Mouse (Mus musculus) lung, adult 18-20 months (tissue): ENCODE data around the gene Six4.
"Not testable (repeated sequence)": the region's sequence is repeated elsewhere in the genome, so short reads cannot be mapped to it uniquely, and the experiment has no call there.

Source experiments
- DNase-seq, 2 experiments: peaks; one replicate each; pipeline ENCODE4 v3.0.0; 2022; ENCODE audit warnings: mixed read lengths in 2 of 2

The Six4 gene

DNA sequence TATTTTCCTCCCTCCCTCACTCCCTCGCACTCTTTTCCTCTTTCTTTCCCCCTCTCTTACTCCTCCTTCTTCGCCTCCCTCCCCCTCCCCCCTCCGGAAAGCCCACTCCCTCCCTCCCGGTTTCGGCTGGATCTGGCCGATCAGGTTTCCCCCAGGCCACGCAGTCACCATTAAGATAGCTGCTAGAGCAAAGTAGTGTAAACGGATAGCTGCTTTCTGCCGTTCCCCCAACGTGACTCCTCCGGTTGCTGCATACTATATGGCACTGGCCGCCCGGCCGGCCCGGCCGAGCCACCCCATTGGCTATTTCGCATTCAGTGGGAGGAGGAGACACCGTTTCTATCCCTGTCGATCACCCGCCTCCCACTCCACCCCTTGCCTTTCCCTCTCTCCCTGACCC, at the start of gene Six4:
Gene Six4 (minus strand): TSS at position 261 of the 400 bp plus-strand sequence.
- peak; percentile 81 to 88 for DNase-seq

DNA sequence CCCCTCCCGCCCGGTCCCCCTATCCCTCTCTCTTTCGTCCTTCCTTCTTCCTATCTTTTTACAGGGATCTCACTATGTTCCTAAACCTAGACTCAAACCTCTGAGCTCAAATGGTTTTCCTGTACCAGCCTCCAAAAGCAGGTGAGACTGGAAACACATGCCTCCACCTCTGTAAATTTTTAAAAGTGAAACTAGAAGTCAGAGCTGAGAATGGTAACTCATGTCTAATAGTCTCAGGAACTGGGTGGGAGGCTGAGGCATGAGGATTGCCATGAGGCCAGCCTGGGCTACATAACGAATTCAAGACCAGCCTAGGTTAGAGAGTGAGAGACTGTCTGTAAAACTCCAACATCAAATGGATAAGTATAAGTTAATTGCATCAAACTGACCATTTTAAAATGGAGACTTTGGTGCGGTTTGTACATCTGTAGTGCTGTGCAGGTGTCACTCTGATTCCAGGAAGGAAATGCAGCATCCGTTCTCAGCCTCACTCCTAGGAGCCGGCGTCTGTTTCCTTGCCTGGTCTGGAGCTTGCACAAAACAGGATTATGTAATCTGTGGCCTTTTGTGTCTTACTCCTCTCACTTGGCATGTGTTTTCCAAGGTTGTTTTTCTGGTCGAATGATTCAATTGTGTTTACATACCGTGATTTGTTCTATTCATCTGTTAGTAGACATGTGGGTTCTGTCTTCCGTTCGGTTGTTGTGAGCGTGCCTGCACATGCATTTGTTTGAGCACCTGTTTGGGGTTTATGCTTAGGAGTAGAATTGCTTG, 49.3 kb upstream of the Six4 start:
- peak; percentile 13 to 61 for DNase-seq

DNA sequence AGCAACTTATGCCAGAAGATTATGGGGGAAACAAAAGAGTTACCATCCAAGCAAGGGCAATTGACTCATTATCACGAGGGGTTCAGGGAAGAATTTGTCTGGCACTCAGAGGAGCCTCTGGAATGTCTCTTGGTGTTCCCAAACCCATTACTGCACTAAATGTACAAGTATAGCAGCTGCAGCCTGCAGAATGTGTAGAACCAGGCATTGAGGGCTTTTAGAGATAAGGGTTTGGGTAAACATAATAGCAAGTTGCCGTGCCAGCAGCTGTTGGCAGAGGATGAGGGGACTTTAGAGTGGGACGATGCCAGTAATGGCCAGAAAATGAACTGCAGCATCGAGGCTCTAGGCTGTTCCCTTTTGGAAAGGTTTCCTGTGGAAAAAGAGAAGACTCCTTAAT, 47.1 kb upstream of the Six4 start:
- peak; percentile 57 to 73 for DNase-seq

DNA sequence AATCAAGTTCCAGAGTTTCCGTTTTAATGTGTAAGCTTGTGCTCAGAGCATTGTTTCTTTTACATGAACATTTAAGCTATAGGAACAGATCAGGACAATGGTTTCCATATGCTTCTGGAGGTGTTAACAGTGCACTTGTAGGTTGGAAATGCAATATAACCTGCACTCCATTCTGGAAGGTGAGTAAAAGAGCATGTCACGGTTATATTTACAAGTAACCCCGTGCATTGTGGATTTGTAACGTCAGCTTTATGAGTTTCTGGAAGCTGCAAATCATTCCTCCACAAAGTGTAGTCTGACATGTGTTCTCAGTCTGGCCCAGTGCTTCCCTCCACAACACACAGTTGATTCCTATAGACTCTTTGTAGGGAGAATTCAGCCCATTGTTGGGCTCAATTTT, 40.9 kb upstream of the Six4 start:
- no peak for DNase-seq

DNA sequence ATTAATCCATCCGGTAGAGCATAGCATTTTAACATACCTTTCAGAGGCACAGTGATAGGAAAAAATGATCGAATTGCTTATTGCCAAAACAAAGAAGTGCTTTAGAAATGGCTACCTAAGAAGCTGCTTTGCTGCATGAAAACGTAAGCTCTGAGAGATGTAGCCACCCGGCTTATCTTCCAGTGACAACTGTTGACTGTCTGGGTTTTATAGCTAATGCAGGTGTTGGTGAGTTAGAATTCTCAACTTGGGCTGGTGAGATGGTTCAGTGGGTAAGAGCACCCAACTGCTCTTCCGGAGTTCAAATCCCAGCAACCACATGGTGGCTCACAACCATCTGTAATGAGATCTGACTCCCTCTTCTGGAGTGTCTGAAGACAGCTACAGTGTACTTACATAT, 37.8 kb upstream of the Six4 start:
- not testable (repeated sequence) for DNase-seq

DNA sequence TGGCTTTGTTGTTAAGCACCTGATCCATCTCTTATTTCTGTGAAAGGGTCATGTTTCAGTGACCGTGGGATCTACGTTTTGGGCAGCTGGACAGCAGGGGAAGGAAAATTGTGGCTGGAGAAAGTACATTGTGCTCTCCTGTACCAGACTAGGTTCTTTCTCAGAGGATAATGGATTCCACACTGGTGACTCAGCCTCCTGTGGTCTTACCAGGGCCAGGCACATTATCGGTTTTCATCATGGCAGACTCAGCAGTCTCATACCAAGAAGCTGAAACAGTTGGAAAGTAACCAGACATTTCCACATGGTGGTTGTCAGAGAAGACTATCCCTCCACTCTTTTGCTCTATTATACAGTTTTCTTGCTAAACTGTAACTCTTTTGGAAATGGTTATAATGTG, 34.0 kb upstream of the Six4 start:
- DNase-seq = peak in 1 of 2 experiments; percentile 39

DNA sequence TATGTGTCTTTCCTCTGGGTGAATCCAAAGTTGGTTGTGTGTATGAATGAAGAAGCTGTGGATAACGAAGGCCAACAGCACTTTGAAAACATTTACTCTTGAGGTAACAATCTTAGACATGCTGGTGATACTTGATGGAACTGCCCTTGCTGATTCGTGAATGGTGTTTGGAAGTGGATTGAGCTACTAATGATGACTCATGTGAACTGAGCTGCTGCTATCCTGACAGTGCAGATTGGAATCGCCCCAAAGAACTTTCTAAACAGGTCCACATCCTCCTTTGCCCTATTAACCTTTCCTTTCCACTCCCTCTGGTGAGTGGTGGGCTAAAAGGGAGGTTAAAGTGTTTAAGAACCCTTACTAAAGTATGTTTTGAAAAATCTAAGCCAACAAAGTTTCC, 27.5 kb upstream of the Six4 start:
- no peak for DNase-seq

DNA sequence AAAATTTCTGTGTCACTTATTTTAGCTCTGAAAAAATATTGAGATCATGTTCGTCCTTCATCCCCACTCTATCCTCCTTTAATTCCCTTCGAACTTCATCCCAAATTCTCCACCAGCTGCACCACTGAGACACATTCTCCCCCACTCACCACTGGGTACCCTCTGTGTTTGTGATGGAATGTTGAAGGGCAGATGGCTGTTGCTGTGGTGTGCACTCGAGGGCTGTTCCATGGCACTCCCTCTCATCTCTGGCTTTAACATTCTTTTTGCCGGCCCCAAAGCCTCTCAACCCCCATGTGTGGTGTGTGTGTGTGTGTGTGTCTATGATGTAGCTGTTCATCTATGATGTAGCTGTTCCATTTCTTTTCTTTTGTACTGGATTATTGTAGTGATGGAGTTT, 12.0 kb upstream of the Six4 start:
- no peak for DNase-seq

DNA sequence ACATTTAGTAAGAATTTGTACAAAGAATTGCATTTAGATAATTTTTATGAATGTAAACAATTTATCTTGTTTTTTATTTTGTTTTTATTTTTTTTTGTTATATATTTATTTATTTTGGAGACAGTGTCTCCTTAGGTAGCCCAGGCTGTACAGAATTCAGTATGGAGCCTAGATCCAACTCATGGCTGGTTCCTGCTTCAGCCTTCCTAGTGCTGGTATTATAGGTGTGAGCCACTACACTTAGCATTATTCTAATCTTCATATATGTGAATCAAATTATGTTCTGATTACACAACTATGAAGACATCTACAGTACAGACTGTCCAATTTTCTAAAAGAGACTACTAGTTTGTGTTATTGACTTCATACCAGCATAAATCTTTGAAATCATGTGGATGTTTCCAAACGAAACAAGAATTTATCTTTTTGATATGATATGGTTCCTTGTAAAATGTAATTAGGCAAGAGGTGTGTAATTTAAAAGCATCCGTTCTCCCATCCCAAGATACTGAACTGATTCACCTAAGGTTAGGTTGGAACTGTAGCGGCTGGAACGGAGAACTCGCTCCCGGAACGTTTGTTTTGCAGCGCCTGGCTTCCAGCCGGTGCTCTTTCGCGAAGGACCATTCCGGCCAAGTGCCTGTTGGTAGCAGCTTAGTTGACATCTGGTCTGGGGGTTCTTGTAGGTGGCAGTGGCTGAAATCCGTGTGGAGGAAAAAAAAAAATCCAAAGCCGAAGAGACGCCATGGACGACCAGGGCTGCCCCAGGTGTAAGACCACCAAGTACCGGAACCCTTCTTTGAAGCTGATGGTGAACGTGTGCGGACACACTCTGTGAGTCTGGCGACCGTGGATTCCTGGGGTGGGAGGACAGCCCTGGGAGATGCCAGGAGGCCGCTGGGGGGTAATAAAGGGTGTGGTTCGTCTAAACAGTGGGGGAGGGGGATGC, 10.1 kb upstream of the Six4 start, which contains the start of gene Mnat1:
Gene Mnat1 (plus strand): TSS at position 625 of the 949 bp plus-strand sequence.
- DNase-seq = peak; percentile 77 to 80

DNA sequence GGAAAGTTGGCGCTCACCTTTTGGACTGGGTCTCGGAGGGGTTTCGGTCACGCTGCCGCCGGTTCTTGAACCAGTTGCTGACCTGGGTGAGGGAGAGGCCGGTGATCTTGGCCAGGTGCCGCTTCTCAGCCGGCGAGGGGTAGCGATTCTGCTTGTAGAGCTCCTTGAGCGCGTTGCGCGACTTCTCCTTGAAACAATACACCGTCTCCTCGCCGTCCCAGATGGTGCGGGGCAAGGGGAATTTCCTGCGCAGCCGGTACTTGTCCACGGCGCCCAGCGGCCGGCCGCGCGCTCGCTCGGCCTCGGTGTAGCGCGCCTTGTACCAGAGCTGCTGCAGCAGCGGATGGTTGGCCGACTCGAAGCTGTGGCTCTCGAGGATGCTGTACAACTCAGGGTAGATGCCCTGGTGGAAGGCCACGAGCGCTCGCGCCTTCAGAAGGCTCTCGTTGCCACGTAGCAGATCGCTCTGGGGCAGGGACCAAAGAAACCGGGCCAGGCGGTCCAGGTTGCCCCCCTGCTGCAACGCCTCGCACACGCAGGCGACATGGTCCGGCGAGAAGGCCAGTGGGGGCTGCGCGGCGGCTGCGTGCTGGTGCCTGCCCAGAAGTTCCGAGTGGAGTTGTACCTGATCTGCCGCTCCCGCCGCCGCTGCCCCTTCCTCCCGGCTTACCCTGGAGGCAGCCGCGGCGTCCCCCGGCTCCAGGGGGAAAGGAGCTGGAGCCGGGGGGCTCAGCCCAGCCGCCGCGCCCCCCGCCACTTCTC, 749 bp downstream of the Six4 start:
- peak; percentile 43 to 56 for DNase-seq

DNA sequence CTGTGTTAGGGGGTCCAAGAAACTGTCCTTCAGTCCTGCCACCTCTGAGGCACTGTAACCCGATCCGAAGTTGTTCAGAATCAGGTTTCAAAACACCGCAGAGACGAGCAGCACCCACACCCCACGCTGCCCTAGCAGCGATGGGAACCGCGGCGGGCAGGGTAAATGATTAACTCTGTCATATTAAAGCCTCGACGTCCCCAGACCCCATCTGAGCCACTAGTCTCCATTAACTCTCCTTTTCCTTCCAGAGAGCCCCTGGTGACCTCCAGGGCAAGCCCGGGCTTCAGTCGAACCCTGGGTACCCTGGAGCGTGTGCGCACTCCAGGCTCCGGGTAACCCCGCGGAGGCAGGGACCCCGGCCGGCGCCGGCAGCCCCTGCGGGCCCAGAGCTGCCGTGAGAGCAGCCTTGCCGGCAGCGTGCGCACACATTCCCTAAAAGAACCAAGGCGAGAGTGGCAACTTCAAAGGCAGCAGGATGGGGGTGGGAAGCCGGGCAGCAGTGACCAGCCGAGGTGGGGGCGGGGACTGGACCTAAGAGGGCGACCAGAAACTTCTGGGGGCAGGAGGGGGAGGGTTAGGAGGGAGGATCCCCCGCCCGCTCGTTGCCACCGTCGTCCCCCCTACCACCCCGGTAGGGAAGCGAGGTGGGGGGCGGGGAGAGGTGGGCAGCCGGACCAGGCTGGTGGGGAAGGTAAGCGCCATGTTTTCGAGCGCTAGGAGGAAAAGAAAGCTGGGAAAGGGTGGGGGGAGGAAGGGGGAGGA, 1.5 kb downstream of the Six4 start:
- peak; percentile 28 to 42 for DNase-seq

DNA sequence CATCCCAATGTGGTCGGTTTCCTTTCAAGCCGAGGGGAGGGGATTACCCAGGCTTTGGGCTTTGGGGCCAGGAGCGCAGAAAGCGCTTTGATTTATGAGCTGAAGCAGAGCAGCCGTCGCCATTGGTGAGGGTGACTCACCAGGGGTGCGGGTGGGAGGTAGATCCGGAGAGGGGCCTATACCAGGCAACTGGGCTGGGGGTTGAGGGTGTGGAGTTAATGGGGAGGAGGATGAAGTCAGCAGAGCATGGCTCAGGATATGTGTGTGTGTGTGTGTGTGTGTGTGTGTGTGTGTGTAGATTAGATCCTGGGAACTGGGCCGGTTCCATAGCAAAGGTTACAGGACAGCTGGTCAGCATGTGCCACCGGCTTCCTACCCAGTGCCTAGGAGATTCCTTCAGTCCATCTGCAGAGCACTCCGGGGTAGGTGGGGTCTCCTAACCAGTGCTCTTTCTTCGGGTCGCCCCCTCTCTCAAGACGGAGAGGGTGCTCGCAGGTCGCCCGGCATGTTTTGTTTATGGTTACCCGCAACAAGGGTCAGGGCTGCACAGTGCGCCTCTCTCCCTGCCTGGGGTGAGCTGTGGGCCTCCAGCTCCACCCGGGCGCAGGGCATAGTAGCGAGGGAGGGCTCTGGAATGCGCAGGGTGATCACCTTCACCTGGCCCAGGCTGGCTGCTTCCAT, 2.7 kb downstream of the Six4 start:
- DNase-seq = peak; percentile 36 to 50

DNA sequence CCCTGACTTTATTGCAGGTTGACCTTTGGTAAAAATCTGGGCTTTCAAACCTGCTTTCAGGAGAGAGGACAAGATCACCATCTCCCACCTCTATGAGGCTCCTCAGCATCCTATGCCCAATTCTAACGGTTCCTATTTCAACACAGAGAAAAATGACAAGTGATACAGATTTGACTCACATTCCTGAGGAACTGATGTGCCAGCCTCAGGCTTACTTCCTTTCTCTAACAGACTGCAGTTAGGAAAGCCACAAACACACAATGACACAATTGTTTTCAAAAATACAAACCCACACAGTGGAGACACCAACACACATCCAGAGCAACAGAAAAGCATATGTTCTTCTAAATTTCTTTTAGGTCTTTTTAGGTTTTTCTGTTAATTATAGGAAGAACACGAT, 5.4 kb downstream of the Six4 start:
- DNase-seq = no peak

DNA sequence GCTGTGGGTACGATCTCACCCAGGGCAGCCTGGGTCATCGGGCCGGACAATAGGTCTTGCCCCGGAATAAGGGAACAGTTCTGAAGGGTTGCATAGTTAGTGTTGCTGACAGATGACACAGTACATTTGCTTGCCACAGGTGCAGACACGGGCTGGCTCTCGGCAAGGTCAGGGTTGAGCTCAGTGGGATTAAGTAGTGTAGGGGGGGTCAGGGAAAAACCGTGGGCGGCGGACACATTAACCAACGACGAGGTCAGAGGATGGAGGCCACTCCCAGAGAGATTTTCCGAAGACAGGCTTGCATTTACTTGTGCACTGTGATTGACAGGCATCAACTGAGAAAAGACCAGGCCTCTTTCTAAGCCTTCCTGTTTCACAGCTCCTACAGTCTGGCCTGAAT, 9.5 kb downstream of the Six4 start:
- no peak for DNase-seq

DNA sequence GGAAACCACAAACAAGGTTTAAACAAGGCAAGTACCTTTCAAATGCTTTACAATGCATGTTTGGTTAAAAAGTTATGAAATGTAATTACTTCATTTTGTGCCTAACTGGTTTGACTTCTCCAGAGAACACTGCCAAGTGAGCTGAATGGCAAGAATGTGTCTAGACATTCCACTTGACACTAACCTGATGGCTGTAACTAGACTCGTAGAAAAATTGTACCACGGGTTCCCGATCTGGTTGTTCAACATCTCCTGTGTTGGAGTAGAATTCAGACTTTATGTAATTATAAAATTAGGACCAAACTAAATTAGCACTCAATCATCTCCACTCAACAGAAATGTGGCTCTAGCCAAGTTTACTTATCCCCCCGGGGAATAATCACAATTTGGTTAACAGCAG, 14.7 kb downstream of the Six4 start:
- peak; percentile 12 to 51 for DNase-seq

DNA sequence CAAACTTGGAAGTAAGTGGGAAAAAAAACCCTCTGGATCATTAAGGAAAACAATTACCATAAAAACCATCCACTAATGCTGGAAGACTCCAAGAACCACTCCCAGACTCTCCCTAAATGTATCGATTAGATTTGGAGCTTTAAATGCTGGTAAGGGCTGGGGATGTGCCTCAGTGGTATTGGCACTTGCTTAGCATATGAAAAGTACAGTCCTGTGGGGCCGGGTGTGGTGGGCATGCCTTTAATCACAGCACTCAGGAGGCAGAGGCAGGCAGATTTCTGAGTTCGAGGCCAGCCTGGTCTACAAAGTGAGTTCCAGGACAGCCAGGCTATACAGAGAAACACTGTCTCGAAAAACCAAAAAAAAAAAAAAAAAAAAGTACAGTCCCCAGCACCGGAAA, 17.1 kb downstream of the Six4 start:
- not testable (repeated sequence) for DNase-seq

DNA sequence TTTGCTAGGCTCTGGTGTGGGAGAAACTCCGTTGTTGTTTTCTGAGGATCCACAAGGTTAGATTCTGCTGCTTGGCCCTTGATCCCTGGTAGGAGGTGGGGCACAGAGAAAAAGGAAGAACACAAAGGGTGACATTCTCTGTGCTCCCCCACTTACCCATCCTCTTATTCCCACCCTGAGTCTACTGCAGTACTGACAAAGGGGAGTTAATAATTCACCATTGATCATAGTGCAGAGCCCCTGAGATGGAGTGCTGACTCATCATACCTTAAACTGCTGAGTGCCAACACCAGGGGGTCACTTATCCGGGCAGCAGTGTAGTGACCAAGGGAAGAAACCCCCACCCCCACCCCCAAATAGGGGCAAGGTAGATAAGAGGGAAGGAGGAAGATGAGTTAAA, 18.7 kb downstream of the Six4 start:
- no peak for DNase-seq

DNA sequence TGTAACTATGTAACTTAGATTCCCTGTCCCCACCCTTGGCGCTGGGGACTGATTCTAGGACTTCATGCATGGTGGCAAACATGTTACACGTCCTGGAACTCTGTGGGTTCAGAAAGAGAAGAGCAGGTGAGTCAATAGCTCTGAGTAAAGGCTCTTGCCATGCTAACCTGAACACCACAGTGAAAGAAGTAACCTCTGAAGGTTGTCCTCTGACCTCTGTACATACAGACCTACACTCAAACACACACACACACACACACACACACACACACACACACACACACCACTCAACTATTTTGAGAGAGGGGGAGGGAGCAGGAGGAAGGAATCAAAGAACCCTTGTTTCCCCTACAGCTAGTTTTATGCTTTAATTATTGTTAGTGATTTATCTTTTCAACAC, 19.1 kb downstream of the Six4 start:
- no peak for DNase-seq

DNA sequence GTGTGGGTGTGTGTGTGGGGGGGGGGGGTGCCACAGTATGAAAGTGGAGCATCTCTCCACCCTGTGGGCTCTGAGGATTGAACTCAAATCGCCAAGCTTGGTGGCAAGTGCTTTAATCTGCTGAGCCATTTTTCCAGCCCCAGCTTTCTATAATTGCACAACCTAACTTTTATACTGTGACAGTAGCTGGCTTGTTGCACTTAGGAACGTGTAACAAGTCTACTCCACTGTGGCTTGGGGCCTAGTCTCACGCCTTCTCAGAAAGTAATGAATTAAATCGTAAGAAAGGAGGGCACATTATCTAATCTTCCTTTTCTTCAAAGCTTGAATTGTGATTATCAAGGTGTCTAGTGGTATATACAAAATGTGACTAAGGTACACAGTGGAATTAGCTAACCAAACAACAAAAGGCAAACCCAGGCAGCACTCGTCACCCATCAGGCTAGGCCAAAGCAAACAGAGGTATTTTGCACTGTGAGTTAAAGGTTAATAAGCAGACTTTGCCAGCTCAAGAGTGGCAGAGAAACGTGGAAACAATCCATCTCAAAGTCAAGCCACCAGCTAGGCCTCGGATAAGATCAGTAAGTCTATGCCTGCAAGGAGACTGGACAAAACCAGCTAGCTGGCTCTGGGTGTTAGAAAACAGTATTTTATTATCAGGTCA, 22.5 kb downstream of the Six4 start:
- peak; percentile 11 to 38 for DNase-seq

DNA sequence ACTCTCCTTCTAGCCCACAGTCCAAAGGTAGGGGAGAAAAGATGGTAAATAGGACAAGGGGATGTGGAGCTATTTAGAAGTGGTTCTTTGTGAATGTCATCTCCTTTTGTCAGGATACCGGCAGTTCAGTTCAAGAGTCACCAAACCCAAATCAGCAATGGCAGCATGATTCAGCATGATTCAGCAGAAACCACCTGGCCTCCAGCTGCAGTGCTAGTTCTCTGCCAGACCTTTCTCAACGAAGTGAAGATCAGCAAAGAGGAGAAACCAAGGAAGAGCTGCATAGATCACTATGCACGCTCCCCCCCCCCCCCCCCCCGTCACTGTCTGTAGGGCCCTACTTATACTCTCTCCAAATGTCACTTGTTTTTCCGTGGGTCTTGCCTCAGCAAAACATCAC, 24.3 kb downstream of the Six4 start:
- DNase-seq = no peak

DNA sequence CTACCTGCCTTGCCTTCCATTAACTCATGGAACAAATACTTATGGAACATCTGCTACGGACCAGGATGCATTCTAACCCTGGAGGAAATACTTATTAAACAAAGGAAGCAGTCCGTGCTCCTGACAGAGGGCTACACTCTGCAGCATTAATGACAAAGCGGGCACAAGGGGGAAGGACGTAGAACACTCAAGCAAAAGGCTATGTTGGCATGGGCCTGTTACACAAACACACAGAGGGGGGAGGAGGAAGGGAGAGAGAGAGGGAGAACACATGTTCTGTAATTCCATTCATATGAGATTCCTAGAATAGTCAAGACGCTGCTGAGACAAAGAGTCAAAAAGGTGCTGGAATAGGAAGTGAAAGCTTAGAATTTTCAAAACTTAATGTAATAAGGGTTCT, 24.8 kb downstream of the Six4 start:
- DNase-seq = peak in 1 of 2 experiments; percentile 13
